25 mouse cellular contexts compared by ENCODE assay signal in genomic region chr11:104592066-104592835, GRCm38 (mm10). TPM values are rescaled to one million over a fixed set of nuclear protein-coding genes. Genes with fewer than 3 reads are reported as not detected.
A peak's percentile ranks its signal among the peaks of the same experiment; 100 is the strongest.
DNase-seq lines count a peak whose midpoint lies in the region; ATAC-seq and TF ChIP-seq lines count a peak whose summit lies in the region.
"Had no signal": no experiment of that assay in that cellular context is flagged by ENCODE, and none has a peak within 500 bp of the region (broad histone marks: within the 10 kb centered on the region; RNA-seq: fewer than 3 reads in every experiment).

No protein-coding gene starts in this region.

- peak; percentile 40; the same call in 1 of the 2 replicates for TF ChIP-seq EP300 in liver, postnatal 0 days (IDR thresholded peaks at IDR 0.05; ENCODE audit: low read depth)

- ATAC-seq in liver, postnatal 0 days, result no peak
- ATAC-seq in liver, embryonic 12.5 days, result no peak
- ATAC-seq: CD4-positive, CD25-positive, alpha-beta regulatory T cell, adult 4 months; forebrain, embryonic 15.5 days; intestine, embryonic 15.5 days had no signal

- no peaks in the 10 kb centered on the region for H3K27me3 ChIP-seq in kidney, adult 2 months (replicated peaks; ENCODE audit: control insufficient read depth, insufficient read depth, low read length)
- H3K27me3 ChIP-seq in liver, postnatal 0 days (ENCODE audit: insufficient read depth, low read length), result no peaks in the 10 kb centered on the region
- peaks cover 12% of the 10 kb centered on the region; the same call in 1 of the 2 replicates for H3K27me3 ChIP-seq in liver, embryonic 12.5 days (replicated peaks)
- H3K27me3 ChIP-seq: forebrain, embryonic 15.5 days; hindbrain, embryonic 15.5 days; intestine, embryonic 15.5 days; limb, embryonic 12.5 days; neural tube, embryonic 15.5 days had no signal

- no peak overlapping the region for H3K4me2 ChIP-seq in liver, postnatal 0 days (ENCODE audit: low read depth, low read length)
- H3K4me2 ChIP-seq in liver, embryonic 12.5 days, result no peak overlapping the region
- H3K4me2 ChIP-seq: forebrain, embryonic 15.5 days; hindbrain, embryonic 15.5 days; intestine, embryonic 15.5 days; limb, embryonic 12.5 days; neural tube, embryonic 15.5 days had no signal

- DNase-seq in kidney, adult 2 months, result peak; percentile 21
- no peak for DNase-seq in kidney, adult 11 months
- no peak for DNase-seq in liver, postnatal 0 days
- DNase-seq in ovary, postnatal 36 days (ENCODE audit: low spot score), result peak; percentile 51
- no peak for DNase-seq in ovary, postnatal 10 days (ENCODE audit: low spot score)
- DNase-seq in yolk sac, embryonic 10.5 days (ENCODE audit: low spot score), result peak; percentile 41
- DNase-seq in adrenal gland, adult 18-20 months (ENCODE audit: low spot score in 2 of 2), result no peak
- DNase-seq: adrenal gland, postnatal 25 days; cerebellum, adult 8-10 months; cerebellum, postnatal 36 days; embryo, embryonic 11 days; gastrocnemius, postnatal 10 days; heart, postnatal 4 days; retina, postnatal 1 day; right cerebral cortex, postnatal 25 days; thymus, postnatal 25 days had no signal

- no peak overlapping the region for H3K27ac ChIP-seq in kidney, adult 2 months (ENCODE audit: insufficient read depth, low read depth, low read length)
- H3K27ac ChIP-seq in liver, postnatal 0 days (ENCODE audit: low read depth), result 0 out of 2 replicates have a peak overlapping the region, but pooled peaks have one; percentile 16
- H3K27ac ChIP-seq in liver, embryonic 12.5 days, result no peak overlapping the region
- H3K27ac ChIP-seq: forebrain, embryonic 15.5 days; heart, embryonic 10.5 days; hindbrain, embryonic 15.5 days; intestine, embryonic 15.5 days; kidney, postnatal 0 days; limb, embryonic 12.5 days; neural tube, embryonic 15.5 days had no signal

- no peak for TF ChIP-seq POLR2A in kidney, adult 2 months (IDR thresholded peaks at IDR 0.05; ENCODE audit: low read depth, low read length)

- no peaks in the 10 kb centered on the region for H3K9me3 ChIP-seq in liver, postnatal 0 days (ENCODE audit: low read length)
- H3K9me3 ChIP-seq in liver, embryonic 12.5 days (replicated peaks), result no peaks in the 10 kb centered on the region
- H3K9me3 ChIP-seq: heart, embryonic 10.5 days; intestine, embryonic 15.5 days had no signal

- no peaks in the 10 kb centered on the region for H3K36me3 ChIP-seq in kidney, adult 2 months (ENCODE audit: control insufficient read depth, insufficient read depth, low read length)
- no peaks in the 10 kb centered on the region for H3K36me3 ChIP-seq in liver, postnatal 0 days (replicated peaks; ENCODE audit: insufficient read depth, low read length)
- no peaks in the 10 kb centered on the region for H3K36me3 ChIP-seq in liver, embryonic 12.5 days
- H3K36me3 ChIP-seq: forebrain, embryonic 15.5 days; hindbrain, embryonic 15.5 days; intestine, embryonic 15.5 days; limb, embryonic 12.5 days; neural tube, embryonic 15.5 days had no signal

- no peaks in the 10 kb centered on the region for H3K4me1 ChIP-seq in kidney, adult 2 months (ENCODE audit: control insufficient read depth, insufficient read depth, low read length)
- H3K4me1 ChIP-seq in liver, postnatal 0 days (ENCODE audit: insufficient read depth), result peaks cover 3% of the 10 kb centered on the region; the same call in 1 of the 2 replicates
- H3K4me1 ChIP-seq in liver, embryonic 12.5 days, result peaks cover 10% of the 10 kb centered on the region
- H3K4me1 ChIP-seq: forebrain, embryonic 15.5 days; hindbrain, embryonic 15.5 days; limb, embryonic 12.5 days; neural tube, embryonic 15.5 days had no signal

- no peak for TF ChIP-seq CTCF in kidney, adult 2 months (conservative IDR thresholded peaks at IDR 0.05; ENCODE audit: insufficient read depth, insufficient read length, low read depth, low read length)
- no peak for TF ChIP-seq CTCF in liver, postnatal 0 days (IDR thresholded peaks at IDR 0.05; ENCODE audit: low read depth)

- H3K9ac ChIP-seq in liver, postnatal 0 days (replicated peaks), result no peak overlapping the region
- H3K9ac ChIP-seq in liver, embryonic 12.5 days, result no peak overlapping the region
- H3K9ac ChIP-seq: forebrain, embryonic 15.5 days; hindbrain, embryonic 15.5 days; intestine, embryonic 15.5 days; limb, embryonic 12.5 days; neural tube, embryonic 15.5 days had no signal

- H3K4me3 ChIP-seq in kidney, adult 2 months (ENCODE audit: insufficient read depth, low read depth, low read length), result no peak overlapping the region
- H3K4me3 ChIP-seq in liver, postnatal 0 days (ENCODE audit: low read depth, low read length), result no peak overlapping the region
- H3K4me3 ChIP-seq in liver, embryonic 12.5 days, result no peak overlapping the region
- H3K4me3 ChIP-seq: forebrain, embryonic 15.5 days; heart, embryonic 10.5 days; hindbrain, embryonic 15.5 days; intestine, embryonic 15.5 days; limb, embryonic 12.5 days; neural tube, embryonic 15.5 days had no signal

- 71% methylated on average over 13 of the region's 13 CpGs for WGBS in kidney, adult 2 months
- 62% methylated on average over 13 of the region's 13 CpGs for WGBS in liver, postnatal 0 days (ENCODE audit: insufficient replicate concordance)
- WGBS in liver, embryonic 12.5 days (ENCODE audit: insufficient replicate concordance), result 60% methylated on average over 13 of the region's 13 CpGs

RNA-seq across cellular contexts. Expression of gene Itgb3, which starts 15.5 kb away (rescaled TPM):
- 0.99 and 1.3 TPM in 2 replicates for polyA plus RNA-seq in kidney, adult 2 months (2012; rRNA removed)
- polyA plus RNA-seq in liver, postnatal 0 days (2015; fragmentation: Nextera tagmentation; extraction: Ambion mirVana), result 13.6 and 16.0 TPM in 2 replicates
- 33.1 and 36.4 TPM in 2 replicates for polyA plus RNA-seq in liver, embryonic 12.5 days (2016; fragmentation: Nextera tagmentation; extraction: Ambion mirVana)
- total RNA-seq in adrenal gland, adult 18-20 months (2021), result 10 to 100 TPM; 12.6 to 14.7 TPM

RNA-seq across cellular contexts. Expression of gene Myl4, which starts 41.8 kb away (rescaled TPM):
- 2.0 and 2.6 TPM in 2 replicates for polyA plus RNA-seq in kidney, adult 2 months (2012; rRNA removed)
- polyA plus RNA-seq in liver, postnatal 0 days (2015; fragmentation: Nextera tagmentation; extraction: Ambion mirVana), result 8.1 and 8.3 TPM in 2 replicates
- 1.5 and 3.5 TPM in 2 replicates for polyA plus RNA-seq in liver, embryonic 12.5 days (2016; fragmentation: Nextera tagmentation; extraction: Ambion mirVana)
- total RNA-seq in adrenal gland, adult 18-20 months (2021), result 1 to 10 TPM; 3.6 to 4.3 TPM

RNA-seq across cellular contexts. Expression of gene Cdc27, which starts 41.8 kb away (rescaled TPM):
- polyA plus RNA-seq in kidney, adult 2 months (2012; rRNA removed), result 5.2 and 6.1 TPM in 2 replicates
- polyA plus RNA-seq in liver, postnatal 0 days (2015; fragmentation: Nextera tagmentation; extraction: Ambion mirVana), result 12.3 and 13.8 TPM in 2 replicates
- 32.2 and 33.1 TPM in 2 replicates for polyA plus RNA-seq in liver, embryonic 12.5 days (2016; fragmentation: Nextera tagmentation; extraction: Ambion mirVana)
- total RNA-seq in adrenal gland, adult 18-20 months (2021), result 10 to 100 TPM; 60.3 to 63.1 TPM

Comparison
In these comparisons a context has a peak if more than half of its experiments do, and no peak if none do; other contexts are left out.
1. DNase-seq: peak in kidney, adult 2 months (single experiment), ovary, postnatal 36 days (single experiment) and yolk sac, embryonic 10.5 days (single experiment); none in kidney, adult 11 months (single experiment), liver, postnatal 0 days (single experiment), ovary, postnatal 10 days (single experiment) and adrenal gland, adult 18-20 months (0 of 2).